Mouse (Mus musculus) heart, postnatal 0 days (tissue): ENCODE measurements around the gene Tbc1d17.

Experiments used
- CTCF ChIP-seq: IDR thresholded peaks from 2 replicates; pipeline ENCODE4 v1.5.1; 2016; ENCODE audit warnings: antibody characterized with exemption, control low read depth, low read depth
- EP300 ChIP-seq: IDR thresholded peaks from 2 replicates; pipeline ENCODE4 v1.6.1; 2016; ENCODE audit warnings: antibody characterized with exemption, low read depth

DNA sequence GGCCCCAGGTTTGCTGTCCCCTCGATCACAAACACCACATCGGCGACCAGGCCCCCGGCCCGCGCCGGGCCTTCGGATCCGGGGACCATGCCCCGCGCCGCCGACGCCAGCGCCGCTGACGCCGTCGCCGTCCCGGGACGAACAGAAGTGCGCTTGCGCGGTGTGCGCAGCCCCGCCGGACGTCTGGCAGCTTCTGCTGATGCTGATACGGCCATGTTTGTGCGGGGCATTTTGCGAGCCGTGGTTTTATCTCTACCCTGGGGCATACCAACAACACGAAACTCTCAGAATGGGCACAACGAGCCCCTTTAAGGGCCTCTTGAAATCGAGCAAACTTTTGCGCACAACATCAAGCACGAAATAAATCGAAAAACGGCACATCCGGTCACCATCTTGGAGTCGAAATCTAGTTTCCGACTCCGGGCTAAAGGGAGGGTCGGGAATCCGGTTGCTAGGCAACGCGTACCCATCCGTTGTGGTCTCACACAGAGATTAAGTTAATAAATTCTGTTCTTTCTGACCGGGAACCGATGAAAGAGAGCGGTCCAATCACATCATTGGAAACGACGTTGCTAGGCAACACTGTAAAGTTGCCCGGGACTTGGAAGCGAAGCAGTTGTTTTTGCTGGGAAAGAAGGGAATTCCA is 43.5 kb upstream of the Tbc1d17 start, which contains the start of gene Med25:
- TF ChIP-seq EP300 (no peak), CTCF (no peak)
